Mouse (Mus musculus): ENCODE data around the gene Tspan7.

Tspan7 gene

GRCm38 (mm10) chrX:10484872-10485569, at the start of gene Tspan7:
Gene Tspan7 (plus strand): TSS chrX:10485158.
- DNase-seq (ENCODE audit: low spot score), result peak; percentile 72

GRCm38 (mm10) chrX:10449323-10449980, 35.5 kb upstream of the Tspan7 start:
- DNase-seq (ENCODE audit: low spot score), result no peak

GRCm38 (mm10) chrX:10450143-10451060, 34.6 kb upstream of the Tspan7 start:
- DNase-seq (ENCODE audit: low spot score), result no peak

- DNase-seq (ENCODE audit: low spot score), result no peak
Observed at GRCm38 (mm10) chrX:10453798-10454197, 31.2 kb upstream of the Tspan7 start.

- no peak for DNase-seq (ENCODE audit: low spot score)
Observed at GRCm38 (mm10) chrX:10457256-10457655, 27.7 kb upstream of the Tspan7 start.

- DNase-seq (ENCODE audit: low spot score), result no peak
Observed at GRCm38 (mm10) chrX:10477088-10477487, 7.9 kb upstream of the Tspan7 start.

GRCm38 (mm10) chrX:10479031-10479886, 5.7 kb upstream of the Tspan7 start:
- DNase-seq (ENCODE audit: low spot score), result no peak

- DNase-seq (ENCODE audit: low spot score), result no peak
Observed at GRCm38 (mm10) chrX:10479943-10480342, 5.0 kb upstream of the Tspan7 start.

GRCm38 (mm10) chrX:10485664-10486211, 780 bp downstream of the Tspan7 start:
- DNase-seq (ENCODE audit: low spot score), result peak; percentile 73

- no peak for DNase-seq (ENCODE audit: low spot score)
Observed at GRCm38 (mm10) chrX:10498580-10498979, 13.6 kb downstream of the Tspan7 start.

GRCm38 (mm10) chrX:10502616-10503015, 17.7 kb downstream of the Tspan7 start:
- no peak for DNase-seq (ENCODE audit: low spot score)

- DNase-seq (ENCODE audit: low spot score), result no peak
Observed at GRCm38 (mm10) chrX:10514417-10514816, 29.5 kb downstream of the Tspan7 start.

GRCm38 (mm10) chrX:10514971-10515370, 30.0 kb downstream of the Tspan7 start:
- no peak for DNase-seq (ENCODE audit: low spot score)

- no peak for DNase-seq (ENCODE audit: low spot score)
Observed at GRCm38 (mm10) chrX:10516448-10516847, 31.5 kb downstream of the Tspan7 start.

GRCm38 (mm10) chrX:10516925-10517324, 32.0 kb downstream of the Tspan7 start:
- no peak for DNase-seq (ENCODE audit: low spot score)

- DNase-seq (ENCODE audit: low spot score), result peak; percentile 59
Observed at GRCm38 (mm10) chrX:10517756-10518155, 32.8 kb downstream of the Tspan7 start.

GRCm38 (mm10) chrX:10518510-10518909, 33.6 kb downstream of the Tspan7 start:
- DNase-seq (ENCODE audit: low spot score), result peak; percentile 17

GRCm38 (mm10) chrX:10535450-10535849, 50.5 kb downstream of the Tspan7 start:
- peak; percentile 26 for DNase-seq (ENCODE audit: low spot score)

GRCm38 (mm10) chrX:10539009-10539408, 54.1 kb downstream of the Tspan7 start:
- DNase-seq (ENCODE audit: low spot score), result no peak

- no peak for DNase-seq (ENCODE audit: low spot score)
Observed at GRCm38 (mm10) chrX:10539482-10540166, 54.7 kb downstream of the Tspan7 start.

GRCm38 (mm10) chrX:10546840-10547239, 61.9 kb downstream of the Tspan7 start:
- DNase-seq (ENCODE audit: low spot score), result no peak

Data from retina, embryonic 14.5 days (tissue).